Comparison of ENCODE assay signal across 21 mouse cellular contexts in the genomic region with DNA sequence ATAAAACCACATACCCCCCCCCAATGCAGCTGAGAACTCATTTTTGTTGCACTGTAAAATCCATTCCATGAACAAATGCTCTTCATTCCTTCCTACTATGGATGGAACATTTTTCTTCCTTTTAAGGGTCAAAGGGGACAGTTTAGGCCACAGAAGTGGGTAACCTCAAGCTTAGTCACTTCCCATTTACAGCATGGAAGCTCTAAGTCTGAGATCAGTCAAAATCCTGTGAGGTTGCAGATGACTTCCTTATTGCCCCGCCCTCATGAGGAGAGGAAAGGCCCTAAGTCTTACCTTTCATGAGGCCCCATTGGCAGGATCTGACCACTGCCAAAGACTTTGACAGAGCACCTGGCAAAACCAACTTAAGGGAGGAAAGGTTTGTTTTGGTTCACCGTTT.
A peak's percentile ranks its signal among the peaks of the same experiment; 100 is the strongest.
DNase-seq lines count a peak whose midpoint lies in the region; ATAC-seq and TF ChIP-seq lines count a peak whose summit lies in the region.
"Had no signal": no experiment of that assay in that cellular context is flagged by ENCODE, and none has a peak within 500 bp of the region (broad histone marks: within the 10 kb centered on the region; RNA-seq: fewer than 3 reads in every experiment).

No protein-coding gene starts in this region.

- H3K9ac ChIP-seq in intestine, postnatal 0 days (ENCODE audit: low read depth, low read length) = no peak overlapping the region
- no peak overlapping the region for H3K9ac ChIP-seq in liver, embryonic 11.5 days (ENCODE audit: low read depth, low read length)
- H3K9ac ChIP-seq: embryonic facial prominence, embryonic 13.5 days; forebrain, embryonic 12.5 days; heart, embryonic 15.5 days; hindbrain, embryonic 14.5 days had no signal

- H3K27me3 ChIP-seq in intestine, postnatal 0 days (replicated peaks; ENCODE audit: control insufficient read depth, insufficient read depth, low read length) = no peaks in the 10 kb centered on the region
- H3K27me3 ChIP-seq in liver, embryonic 11.5 days (replicated peaks; ENCODE audit: control insufficient read depth, insufficient read depth, low read length) = no peaks in the 10 kb centered on the region
- H3K27me3 ChIP-seq: embryonic facial prominence, embryonic 13.5 days; forebrain, embryonic 12.5 days; heart, embryonic 15.5 days had no signal

- no peak for TF ChIP-seq CTCF in intestine, postnatal 0 days (IDR thresholded peaks at IDR 0.05; ENCODE audit: low read depth)

- H3K4me3 ChIP-seq in intestine, postnatal 0 days (ENCODE audit: low read depth, low read length) = no peak overlapping the region
- H3K4me3 ChIP-seq in liver, embryonic 11.5 days (ENCODE audit: low read depth, low read length) = no peak overlapping the region
- H3K4me3 ChIP-seq: embryonic facial prominence, embryonic 13.5 days; forebrain, embryonic 12.5 days; heart, embryonic 15.5 days; hindbrain, embryonic 10.5 days had no signal

- H3K36me3 ChIP-seq in intestine, postnatal 0 days (ENCODE audit: control insufficient read depth, insufficient read depth) = no peaks in the 10 kb centered on the region
- H3K36me3 ChIP-seq in liver, embryonic 11.5 days (ENCODE audit: control insufficient read depth, insufficient read depth, low read length) = no peaks in the 10 kb centered on the region
- H3K36me3 ChIP-seq: embryonic facial prominence, embryonic 13.5 days; forebrain, embryonic 12.5 days; heart, embryonic 15.5 days; hindbrain, embryonic 10.5 days had no signal

- H3K9me3 ChIP-seq in intestine, postnatal 0 days (ENCODE audit: control insufficient read depth) = no peaks in the 10 kb centered on the region
- no peaks in the 10 kb centered on the region for H3K9me3 ChIP-seq in liver, embryonic 11.5 days (ENCODE audit: control insufficient read depth, low read length)
- H3K9me3 ChIP-seq: embryonic facial prominence, embryonic 13.5 days; forebrain, embryonic 12.5 days; heart, embryonic 15.5 days; hindbrain, embryonic 10.5 days had no signal

- no peak overlapping the region for H3K4me2 ChIP-seq in intestine, postnatal 0 days (replicated peaks; ENCODE audit: low read depth)
- no peak overlapping the region for H3K4me2 ChIP-seq in liver, embryonic 11.5 days
- H3K4me2 ChIP-seq: embryonic facial prominence, embryonic 13.5 days; forebrain, embryonic 12.5 days; heart, embryonic 11.5 days; heart, embryonic 15.5 days; hindbrain, embryonic 14.5 days had no signal

- DNase-seq in 3T3-L1 (ENCODE audit: low read depth, low spot score) (peak; percentile 3), 416B (ENCODE audit: low read depth) (peak; percentile 83)
- DNase-seq in liver, embryonic 11.5 days (ENCODE audit: low spot score) = no peak
- no peak for DNase-seq in kidney, adult 18-20 months
- DNase-seq: adrenal gland, postnatal 10 days; cerebellum, adult 11-12 months; cerebellum, adult 9-10 months; cerebellum, postnatal 25 days; gastrocnemius, postnatal 25 days; heart, adult 18-20 months; heart, postnatal 14 days had no signal

- 64% methylated on average over 2 of the region's 2 CpGs for WGBS in intestine, postnatal 0 days
- 63% methylated on average over 2 of the region's 2 CpGs for WGBS in liver, embryonic 11.5 days

- H3K27ac ChIP-seq in intestine, postnatal 0 days (ENCODE audit: low read depth, low read length) = no peak overlapping the region
- H3K27ac ChIP-seq in liver, embryonic 11.5 days (ENCODE audit: low read depth, low read length) = no peak overlapping the region
- H3K27ac ChIP-seq: embryonic facial prominence, embryonic 13.5 days; forebrain, embryonic 12.5 days; heart, embryonic 15.5 days; hindbrain, embryonic 10.5 days; hindbrain, embryonic 14.5 days had no signal

- no peaks in the 10 kb centered on the region for H3K4me1 ChIP-seq in intestine, postnatal 0 days (replicated peaks; ENCODE audit: control insufficient read depth, insufficient read depth, low read length)
- no peaks in the 10 kb centered on the region for H3K4me1 ChIP-seq in liver, embryonic 11.5 days (replicated peaks; ENCODE audit: control insufficient read depth, insufficient read depth, low read length)
- H3K4me1 ChIP-seq: forebrain, embryonic 12.5 days; heart, embryonic 15.5 days; hindbrain, embryonic 10.5 days had no signal

- peak; percentile 82 to 90 for ATAC-seq in hematopoietic stem cell, adult 5-6 weeks (replicated peaks in 1 of 2; ENCODE audit: insufficient read depth in 1 of 2, low FRiP score in 2 of 2, low TSS enrichment in 1 of 2, low read depth in 1 of 2, poor library complexity in 2 of 2, severe bottlenecking in 2 of 2)
- ATAC-seq in monocyte, adult 5-6 weeks (replicated peaks; ENCODE audit: insufficient number of reproducible peaks, low FRiP score, low TSS enrichment, poor library complexity, severe bottlenecking) = peak; percentile 85
- ATAC-seq in intestine, postnatal 0 days = no peak; the same call in 1 of the 2 replicates
- ATAC-seq in liver, embryonic 11.5 days (replicated peaks; ENCODE audit: low FRiP score) = no peak
- ATAC-seq: forebrain, embryonic 16.5 days had no signal

Comparison
In these comparisons a context has a peak if more than half of its experiments do, and no peak if none do; other contexts are left out.
1. DNase-seq: peak in 3T3-L1 (single experiment) and 416B (single experiment); none in liver, embryonic 11.5 days (single experiment) and kidney, adult 18-20 months (single experiment).
2. ATAC-seq: peak in hematopoietic stem cell, adult 5-6 weeks (2 of 2) and monocyte, adult 5-6 weeks (single experiment); none in intestine, postnatal 0 days (single experiment) and liver, embryonic 11.5 days (single experiment).